Mouse (Mus musculus): ENCODE measurements around the gene T2.
A peak's percentile ranks its signal among the peaks of the same experiment; 100 is the strongest.
"Not testable (repeated sequence)": the region's sequence is repeated elsewhere in the genome, so short reads cannot be mapped to it uniquely, and the experiment has no call there.

The T2 gene

GRCm38 (mm10) chr17:8355692-8356091, at the start of gene T2:
Gene T2 (plus strand): TSS chr17:8355992.
- DNase-seq, result no peak

DNA sequence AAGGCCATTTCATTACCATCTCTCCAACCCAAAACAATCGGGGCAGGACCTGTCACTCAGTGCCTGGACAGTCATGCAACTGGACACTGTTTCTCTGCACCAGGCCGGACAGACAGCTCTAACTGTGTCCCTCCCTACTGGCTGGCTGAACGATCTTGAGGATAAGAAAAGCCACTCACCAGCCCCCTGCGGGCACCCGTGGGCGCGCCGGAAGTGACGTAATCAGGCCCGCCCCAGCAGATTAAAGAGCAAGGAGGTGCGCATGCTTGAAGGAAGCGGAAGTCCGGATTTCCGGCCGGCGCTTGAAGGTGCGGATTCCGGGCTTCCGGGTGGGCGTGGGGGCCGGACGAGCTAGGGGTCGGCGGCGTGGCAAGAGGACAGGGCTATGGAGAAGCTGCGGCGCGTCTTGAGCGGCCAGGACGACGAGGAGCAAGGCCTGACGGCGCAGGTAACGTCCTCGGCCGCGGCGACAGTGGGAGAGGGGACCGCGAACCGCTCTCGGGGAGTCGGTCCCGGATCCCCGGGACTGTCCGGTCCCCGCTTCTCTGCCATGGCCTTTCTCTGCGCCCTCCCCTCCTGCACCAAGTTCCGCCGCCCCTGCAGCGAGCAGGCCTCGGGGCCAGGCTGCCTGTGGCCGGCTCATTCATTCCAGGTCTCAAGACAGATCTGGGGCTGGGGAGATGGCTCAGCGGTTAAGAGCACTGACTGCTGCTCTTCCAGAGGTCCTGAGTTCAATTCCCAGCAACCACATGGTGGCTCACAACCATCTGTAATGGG, 44.8 kb upstream of the T2 start, which contains the start of gene Sft2d1:
Sft2d1 (plus strand) TSS at position 265 of the 777 bp plus-strand sequence.
- DNase-seq, result peak; percentile 96

- no peak for DNase-seq
Measured at GRCm38 (mm10) chr17:8311751-8312150, 44.0 kb upstream of the T2 start.

GRCm38 (mm10) chr17:8313976-8314375, 41.8 kb upstream of the T2 start:
- peak; percentile 69 for DNase-seq

- no peak for DNase-seq
Measured at GRCm38 (mm10) chr17:8316251-8316650, 39.5 kb upstream of the T2 start.

DNA sequence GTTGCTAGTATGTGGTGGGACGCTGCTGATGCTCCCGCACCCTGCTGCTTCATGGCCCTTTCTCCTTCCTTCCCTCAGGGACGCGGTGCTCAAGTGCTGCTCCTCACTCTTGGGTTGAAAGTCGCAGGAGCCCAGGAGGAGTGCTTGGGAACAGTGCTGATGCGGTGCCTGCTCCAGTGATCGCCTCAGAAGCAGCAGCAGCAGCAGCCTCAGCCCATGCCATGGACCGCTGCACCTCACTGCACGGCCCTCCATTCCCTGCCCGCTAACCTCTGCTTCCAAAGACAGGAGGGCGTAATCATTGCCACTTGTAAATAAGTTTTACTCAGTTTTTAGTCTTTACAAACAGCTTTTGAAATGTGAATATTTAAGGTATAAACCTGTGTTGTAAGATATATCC, 28.9 kb upstream of the T2 start:
- not testable (repeated sequence) for DNase-seq

- DNase-seq, result no peak
Measured at GRCm38 (mm10) chr17:8328511-8329174, 27.1 kb upstream of the T2 start.

DNA sequence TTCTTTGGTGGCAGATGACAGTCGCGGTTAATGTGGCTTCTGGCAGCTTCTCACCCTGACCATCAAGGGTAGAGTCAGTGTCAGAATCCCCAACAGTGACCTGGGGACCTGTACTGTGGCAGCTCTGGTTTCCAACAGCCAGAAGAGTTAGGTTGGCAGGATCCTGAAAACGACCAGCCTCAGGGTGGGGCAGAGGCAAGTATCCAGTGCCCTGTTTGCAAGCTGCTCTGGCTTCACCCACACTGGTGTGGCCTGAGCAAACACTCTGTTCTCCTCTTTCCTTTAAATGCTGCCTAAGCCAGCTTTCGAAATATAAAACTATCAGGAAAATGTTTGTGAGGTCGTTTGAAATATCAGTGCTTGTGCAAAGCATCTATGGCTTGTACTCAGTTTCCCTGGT, 25.2 kb upstream of the T2 start:
- DNase-seq, result no peak

DNA sequence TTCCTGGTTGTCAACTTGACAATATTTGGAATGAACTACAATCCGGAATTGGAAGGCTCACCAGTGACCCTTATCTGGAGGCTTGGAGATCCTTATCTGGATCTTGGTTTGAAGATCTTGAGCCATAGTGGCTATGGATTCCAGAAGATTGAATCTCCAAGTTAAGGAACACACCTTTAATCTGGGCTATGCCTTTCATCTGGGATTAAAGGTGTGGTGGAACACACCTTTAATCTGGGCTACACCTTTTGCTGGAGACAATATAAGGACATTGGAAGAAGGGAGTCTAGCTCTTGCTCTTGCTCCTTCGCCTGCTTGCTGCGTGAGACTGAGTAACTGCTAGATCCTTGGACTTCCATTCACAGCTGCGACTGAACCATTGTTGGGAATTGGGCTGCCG, 18.6 kb upstream of the T2 start, which contains the start of gene Prr18:
Prr18 (plus strand) TSS at position 301 of the 400 bp plus-strand sequence.
- DNase-seq, result not testable (repeated sequence)

DNA sequence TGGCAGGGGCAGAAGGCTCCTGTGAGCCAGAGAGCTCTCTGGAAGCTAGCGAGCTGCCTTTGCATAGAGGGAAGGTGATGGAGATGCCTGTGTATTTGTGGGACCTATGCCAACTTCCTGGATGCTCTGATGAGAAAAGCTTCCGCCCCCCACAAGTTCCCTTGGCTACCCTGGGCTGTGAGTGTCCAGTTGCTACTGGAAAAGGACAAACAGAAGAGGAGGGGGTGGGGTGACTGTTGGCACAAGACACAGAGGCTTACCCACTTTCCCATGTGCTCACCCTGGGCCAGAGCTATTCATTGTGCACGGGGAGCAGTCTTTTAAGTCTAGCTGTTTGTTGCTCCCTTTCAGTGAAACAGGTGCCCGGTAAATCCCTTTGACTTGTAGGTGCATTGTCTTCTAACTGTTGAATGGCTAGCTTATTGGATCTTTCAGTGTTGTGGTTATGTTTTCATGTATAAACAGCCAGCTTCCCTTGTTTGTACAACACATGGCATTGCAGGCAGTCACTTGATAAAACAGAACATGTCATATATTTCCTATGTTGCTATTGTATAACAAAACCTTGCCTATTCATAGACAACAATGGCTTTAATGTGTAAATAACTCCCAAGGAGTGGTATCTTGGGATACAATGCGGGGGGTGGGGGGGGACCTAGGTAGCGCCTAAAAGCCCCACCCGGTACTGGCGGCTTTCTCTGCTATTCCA, 16.0 kb upstream of the T2 start:
- DNase-seq, result no peak

DNA sequence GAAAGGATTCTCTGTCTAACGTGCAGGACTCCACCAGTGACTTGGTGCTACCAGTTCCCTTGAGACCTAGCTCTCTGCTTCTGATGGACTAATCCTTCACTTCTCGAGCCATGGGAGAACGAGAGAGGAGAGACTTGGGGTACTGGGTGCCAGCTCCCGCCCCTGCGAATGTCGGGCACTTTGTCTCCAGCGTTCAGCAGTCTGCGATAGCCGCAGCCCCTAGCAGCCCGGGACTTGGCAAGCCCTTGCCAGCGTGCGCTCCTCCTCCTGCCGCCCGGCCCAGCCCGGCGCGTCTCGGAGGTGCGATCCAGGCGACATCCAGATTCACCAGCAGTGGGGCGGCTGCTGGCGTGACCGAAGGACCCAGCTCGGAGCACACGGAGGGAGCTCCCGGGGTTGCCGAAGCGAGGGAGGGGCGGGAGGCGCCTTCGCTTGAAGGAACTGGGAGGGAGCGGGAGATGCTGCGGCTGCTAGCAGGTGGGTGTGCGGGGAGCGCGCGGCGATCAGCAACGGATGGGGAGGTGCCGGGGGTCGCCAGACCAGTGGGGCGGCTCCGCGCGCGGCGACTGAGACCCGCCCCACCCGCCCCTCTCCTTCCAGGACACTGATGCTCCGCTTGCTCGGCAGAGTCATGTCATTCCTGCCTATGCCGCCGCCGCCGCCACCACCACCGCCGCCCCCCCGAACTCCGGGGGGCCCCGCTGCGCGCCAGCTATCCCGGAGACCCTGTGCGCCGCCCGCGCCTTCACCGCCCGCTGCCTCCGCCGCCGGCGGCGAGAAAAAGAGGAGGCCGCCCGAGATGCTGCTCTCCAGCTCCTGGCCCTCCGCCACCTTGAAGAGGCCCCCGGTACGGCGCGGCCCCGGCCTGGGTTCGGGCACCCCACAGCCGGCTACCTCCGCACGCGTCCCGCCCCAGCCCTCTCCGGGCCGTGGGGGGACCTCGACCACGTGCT, 15.1 kb upstream of the T2 start:
- DNase-seq, result no peak

- no peak for DNase-seq
Measured at GRCm38 (mm10) chr17:8341360-8341963, 14.3 kb upstream of the T2 start.

DNA sequence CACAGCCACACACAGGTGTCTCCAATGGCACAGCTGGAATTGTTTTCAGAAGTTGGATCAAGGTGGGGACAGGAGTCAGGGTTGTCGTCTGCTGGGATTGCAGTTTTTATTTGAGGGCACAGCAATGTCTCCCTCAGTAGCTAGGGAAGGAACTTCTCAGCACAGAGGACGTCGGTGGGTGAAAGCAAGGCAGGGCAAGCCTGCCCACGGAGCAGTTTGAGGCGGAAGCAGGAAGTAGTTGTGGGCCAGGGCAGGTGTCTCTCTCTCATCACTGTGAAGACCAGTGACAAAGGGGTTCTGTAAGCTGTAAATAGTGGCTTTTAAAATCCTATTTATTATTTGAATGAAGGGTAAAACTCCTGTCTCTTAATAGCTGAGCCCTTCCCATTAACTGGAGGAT, 13.1 kb upstream of the T2 start:
- DNase-seq, result no peak

DNA sequence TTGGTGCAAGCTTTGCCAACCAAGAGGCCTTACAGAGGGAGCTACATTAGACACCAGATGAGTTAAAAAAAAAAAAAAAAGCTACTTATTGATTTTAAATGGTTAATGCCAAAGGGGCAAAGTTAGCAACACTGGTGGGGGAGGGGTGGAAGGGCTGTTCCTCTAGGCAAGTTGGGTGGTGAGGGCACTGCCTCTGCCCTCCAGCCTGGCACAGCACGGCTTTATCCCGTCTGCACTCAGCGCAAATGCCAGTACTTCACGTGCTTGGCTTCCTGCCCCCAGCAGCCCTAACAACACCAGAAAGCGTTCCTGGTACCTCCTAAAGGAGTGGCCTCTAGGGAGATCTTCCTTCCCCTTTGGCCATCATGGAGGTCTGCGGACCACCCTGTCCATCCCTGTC, 12.4 kb upstream of the T2 start:
- peak; percentile 62 for DNase-seq

DNA sequence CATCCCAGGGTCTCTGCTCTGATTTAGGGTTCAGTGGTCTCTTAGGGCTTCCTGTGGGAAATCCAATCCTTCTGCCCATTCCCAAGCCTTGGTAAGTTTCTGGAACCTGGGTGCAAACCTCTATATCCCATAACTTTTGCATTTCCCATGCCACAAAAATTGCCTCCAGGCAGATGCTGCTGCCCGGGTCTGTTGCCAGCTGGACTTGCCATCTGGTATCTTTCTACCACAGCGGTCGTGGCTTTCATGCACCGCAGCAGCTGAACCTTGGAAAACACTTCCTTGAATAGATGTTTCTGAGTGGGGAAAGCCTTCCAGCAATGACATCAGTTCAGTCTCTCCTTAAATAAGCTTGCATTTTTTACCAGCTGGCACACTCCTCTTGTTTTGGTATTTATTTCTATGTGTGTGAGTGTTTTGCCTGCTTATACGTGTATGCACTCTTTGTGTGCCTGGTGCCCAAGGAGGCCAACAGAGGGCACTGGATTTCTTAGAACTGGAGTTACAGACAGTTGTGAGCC, 8.0 kb upstream of the T2 start:
- DNase-seq, result no peak

GRCm38 (mm10) chr17:8348941-8349340, 6.9 kb upstream of the T2 start:
- no peak for DNase-seq

DNA sequence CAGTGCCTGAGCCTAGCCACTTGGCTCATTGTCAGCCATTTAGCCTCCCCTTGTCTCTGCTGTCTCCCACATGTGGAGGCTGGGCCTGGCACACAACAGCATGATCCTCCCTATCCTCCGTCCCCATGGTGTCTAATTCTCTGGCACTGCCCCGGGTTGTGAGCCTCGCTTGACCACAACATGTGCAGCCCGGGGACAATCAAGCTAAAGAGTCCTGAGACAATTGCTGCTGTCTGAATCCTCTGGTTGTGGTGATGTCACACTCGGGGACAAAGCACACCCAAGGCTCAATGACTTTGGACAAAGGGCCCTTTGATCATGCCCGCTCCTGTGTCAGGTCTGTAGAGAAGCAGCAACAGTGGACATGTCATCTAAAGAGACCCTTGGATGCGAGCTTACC, 4.7 kb upstream of the T2 start:
- no peak for DNase-seq

- no peak for DNase-seq
Measured at GRCm38 (mm10) chr17:8357498-8357897, 1.7 kb downstream of the T2 start.

- DNase-seq, result no peak
Measured at GRCm38 (mm10) chr17:8360876-8361275, 5.1 kb downstream of the T2 start.

DNA sequence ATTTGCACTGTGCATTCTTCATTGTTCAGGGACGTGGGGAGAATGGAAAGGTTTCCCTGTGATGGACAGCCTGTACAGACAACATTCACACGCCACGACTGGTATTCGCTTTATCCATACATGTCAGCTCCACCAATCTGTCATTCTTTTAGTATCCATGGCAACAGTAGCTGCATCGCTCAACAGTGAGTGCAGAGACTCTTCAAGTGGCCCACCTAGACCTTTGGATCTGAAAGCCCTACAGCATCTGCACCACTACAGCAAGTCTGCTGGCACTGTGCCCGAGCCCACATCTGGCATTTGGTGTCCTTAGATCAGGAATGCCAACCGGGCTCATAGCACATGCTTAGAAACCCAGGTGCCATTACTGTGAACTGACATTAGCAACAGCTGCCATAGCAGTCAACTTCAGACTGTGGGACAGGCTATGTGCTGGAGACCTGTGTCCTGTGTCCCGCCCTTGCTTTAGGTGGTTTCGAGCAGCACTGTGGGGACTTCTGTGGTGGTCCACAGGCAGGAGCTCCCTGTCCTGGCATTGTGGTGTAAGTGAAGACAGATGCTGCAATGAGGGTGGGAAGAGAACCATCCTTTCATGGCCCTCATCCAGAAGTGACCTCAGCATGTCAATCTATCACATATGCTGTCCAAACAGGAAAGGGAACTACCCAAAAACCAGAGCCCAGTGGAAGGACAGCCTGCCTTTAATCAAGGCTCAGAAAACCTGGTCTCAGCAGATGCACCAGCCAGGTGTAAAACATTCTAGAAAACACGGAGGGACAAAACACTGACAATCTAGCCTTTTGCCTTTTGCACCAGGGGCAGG, 5.7 kb downstream of the T2 start:
- no peak for DNase-seq
